Mouse (Mus musculus): ENCODE results near the gene Micu1.

Gene Micu1

DNA sequence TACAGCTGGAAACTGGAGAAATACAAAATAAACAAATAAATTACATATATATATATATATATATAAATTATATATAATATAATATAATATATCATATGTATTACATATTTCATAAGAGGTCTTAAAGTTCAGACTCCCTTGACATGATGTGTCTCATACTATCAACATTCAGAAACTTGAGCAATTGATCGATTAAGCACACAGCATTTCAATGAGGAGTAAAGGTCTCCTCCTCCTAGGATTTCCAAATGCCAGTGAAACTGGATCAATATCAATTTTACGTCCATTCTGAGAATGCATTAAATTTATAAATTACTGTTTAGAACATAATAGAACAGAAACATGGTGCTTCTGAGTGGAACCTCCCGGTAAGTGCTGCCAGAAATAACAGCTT, 71.9 kb downstream of the Micu1 start:
- DNase-seq (ENCODE audit: low spot score in 2 of 2), result no peak

DNA sequence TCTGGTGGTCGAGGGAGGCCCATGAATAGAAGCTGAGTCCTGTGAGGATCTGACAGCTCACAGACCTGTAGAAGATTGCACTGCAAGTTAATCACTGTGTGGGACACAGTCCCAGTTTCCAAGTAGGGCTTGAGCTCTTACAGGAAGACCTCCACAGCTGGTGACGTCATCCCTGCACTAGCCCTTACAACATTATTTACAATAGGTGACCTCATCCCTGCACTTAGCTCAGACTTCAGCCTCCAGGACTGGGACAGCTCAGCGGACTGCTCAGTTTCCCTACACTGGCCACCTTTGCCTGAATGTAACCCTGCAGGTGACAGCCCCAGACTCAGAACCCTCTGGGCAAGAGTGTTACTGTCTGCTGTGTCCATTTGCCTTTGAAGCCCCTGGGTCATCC, 75.0 kb downstream of the Micu1 start:
- DNase-seq (ENCODE audit: low spot score in 2 of 2), result no peak

DNA sequence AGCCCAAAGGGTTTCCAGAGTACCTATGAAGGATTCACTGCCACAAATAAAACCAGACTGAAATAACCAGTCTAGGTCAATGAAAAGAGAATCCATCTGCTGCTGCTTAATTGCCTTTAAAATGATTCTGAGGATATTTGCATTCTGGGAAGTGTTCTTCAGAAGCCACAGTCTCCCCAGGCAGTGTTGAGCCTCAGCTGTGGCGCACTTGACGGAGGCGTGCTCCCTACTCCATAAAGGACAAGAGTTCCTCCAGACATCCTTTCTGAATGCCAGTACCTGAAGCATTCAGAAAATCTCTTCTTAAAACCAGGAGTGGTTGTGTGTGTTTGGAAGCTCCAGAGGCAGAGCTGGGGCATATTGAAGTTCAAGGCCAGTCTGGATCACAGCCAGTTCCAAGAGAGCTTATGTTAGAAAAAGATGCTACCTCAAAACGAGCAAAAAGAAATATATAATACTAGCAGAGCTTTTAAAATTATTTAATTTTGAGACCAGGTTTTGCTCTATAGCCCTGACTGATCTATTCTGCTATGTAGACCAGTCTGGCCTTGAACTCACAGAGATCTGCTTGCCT, 75.9 kb downstream of the Micu1 start:
- no peak for DNase-seq (ENCODE audit: low spot score in 2 of 2)

DNA sequence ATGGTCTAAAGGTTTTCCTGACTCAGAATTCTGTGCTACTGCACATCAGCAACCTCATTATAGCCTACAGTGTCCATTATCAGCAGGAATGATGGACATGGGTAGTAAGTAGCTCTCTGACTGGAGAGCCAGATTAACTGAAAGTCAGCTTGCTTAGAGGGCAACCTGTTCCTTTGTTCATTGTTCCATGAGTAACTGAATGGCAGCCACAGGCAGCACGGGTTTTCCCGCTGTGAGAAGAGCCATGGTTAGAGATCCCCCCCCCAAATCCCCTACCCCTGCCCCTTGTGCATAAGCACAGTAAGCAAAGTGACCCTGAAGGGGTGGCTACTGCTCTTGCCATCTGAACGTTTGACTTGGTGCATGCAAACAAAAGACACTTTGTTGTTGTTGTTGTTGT, 78.4 kb downstream of the Micu1 start:
- no peak for DNase-seq (ENCODE audit: low spot score in 2 of 2)

DNA sequence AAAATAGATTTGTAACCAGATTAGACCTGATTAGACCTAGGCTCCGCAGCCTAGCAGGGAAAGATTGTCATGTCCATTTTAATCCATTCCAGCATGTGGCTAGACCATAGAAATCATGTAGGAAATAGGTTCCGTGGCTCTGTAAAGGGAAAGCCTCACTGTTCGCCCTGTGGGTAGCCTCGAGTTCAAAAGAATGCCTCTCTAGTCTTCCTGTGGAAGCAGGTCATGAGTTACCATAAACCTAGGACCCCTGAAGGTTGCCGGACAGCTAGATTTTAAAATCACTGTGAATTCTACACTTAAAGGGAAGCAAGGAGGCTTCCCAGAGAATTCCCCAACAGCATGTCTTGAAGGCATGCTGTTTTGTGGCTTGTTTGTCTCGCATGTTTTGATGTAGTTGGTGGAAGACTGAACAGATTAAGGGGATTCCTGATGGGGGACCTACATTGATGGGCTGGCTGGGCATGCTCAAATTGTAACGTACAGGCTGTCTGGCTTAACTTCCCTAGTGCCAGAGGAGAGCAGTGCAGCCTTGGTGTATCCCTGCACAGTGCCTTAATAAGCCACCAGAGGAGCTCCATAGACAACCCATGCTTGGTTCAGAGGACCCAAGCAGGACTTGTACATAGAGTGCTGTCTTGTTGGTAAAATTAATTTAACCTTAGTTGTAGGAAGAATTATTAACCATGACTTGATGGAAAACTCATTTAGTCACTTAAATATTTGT, 79.1 kb downstream of the Micu1 start:
- no peak for DNase-seq (ENCODE audit: low spot score in 2 of 2)

DNA sequence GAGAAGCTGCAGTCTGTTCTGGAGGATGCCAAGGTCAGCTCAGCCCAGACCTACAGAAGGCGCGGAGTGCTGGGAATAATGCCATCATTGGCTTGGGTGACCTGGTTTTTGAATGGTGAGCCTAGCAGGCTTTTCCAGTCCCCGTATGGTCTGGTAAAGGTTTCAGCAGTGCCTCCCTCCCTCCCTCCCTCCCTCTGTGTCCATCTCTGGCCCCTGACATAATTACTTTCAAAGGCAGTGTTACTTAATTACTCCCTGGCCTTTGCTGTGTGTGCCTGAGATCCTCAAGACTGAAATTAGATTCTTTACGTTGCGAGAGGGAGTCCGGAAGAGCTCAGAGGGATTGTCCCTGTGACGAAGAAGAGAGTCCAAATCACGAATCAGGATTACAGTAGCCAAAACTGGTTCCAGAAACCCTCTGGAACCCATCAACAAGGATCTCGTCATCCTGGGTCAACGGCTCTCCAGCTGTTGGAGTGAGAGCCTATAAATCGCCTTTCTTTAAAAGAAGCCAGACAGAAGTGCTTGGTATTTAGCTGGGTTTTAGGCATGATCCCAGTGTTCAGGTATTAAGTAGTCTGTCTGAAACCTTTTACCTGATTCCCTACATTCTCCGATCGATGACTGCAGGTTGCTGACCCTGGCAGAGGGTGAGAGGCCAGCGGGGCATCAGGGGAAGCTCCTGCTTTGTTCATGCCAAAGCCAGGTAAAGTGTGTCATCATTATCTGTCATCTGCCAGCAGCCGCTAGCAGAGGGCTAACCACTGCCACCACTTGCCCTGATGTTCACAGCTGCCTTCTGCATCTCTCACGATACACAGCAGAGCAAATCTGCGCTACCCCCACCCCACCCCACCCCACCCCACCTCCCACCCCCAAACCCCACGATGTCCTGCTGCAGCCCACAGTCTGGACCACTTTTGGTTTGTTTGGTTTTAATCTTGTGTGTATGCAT, 82.7 kb downstream of the Micu1 start:
- no peak for DNase-seq (ENCODE audit: low spot score in 2 of 2)

DNA sequence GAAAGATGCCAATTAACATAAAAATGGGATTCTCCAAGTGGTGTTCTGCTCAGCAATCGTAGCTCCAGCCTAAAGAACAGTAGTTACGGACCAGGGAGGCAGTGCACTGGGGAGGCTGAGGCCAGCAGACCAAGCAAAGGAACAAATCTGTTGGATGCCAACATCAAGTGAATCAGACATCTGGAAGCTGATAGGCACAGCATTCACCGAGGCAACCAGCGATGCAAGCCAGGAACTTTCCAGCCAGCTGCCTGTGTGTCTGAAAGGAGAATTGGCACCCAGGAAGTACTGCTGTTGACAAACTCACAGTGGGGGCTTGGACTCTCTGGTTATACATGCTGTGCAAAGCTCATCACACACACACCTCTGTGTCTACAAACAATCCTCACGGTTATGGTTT, 84.0 kb downstream of the Micu1 start:
- DNase-seq (ENCODE audit: low spot score in 2 of 2), result no peak

DNA sequence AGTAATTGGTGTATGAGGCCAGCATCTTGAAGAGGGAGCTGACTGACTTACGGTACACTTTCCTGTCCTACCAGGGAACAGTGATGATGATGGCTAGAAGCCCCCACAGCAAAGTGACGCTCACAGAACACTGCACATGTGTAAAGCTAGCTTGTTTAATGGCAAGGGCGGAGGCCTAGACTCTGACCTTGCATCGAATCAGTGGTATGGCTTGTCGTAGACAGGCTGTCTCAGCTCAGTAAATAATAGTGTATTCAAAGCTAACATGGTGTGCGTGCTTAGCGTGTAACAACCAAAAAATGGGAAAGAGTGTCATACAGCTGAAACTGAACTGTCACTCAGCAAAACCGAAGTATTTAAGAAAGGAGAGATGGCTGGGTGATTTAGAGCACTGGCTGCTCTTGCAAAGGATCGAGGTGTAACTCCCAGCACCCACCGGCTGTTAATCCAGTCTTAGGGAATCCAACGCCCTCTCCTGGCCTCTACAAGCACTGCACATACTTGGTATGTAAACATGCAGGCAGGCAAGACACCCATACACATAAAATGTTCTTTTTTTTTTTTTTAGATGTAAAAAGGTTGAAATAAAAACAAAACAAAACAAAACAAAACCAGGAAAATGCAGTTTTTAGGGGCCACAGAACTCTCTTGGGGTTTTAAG, 85.0 kb downstream of the Micu1 start:
- no peak for DNase-seq (ENCODE audit: low spot score in 2 of 2)

DNA sequence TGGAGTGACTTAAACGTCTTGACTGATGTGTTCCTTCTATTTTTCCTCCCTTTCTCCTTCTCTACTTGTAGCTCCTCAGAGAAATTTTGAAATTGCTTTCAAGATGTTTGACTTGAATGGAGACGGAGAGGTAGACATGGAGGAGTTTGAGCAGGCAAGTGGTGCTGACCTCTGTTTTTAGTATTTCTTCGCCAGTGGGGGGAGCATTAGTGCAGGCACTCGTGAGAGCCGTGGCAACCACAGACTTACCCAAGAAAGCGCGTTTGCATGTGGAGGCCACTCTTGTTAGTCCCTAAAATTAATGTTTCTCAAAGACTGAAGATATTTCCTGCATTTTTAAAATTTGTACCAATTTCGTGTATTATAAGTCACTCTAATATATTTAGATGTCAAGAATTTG, 85.6 kb downstream of the Micu1 start:
- DNase-seq (ENCODE audit: low spot score in 2 of 2), result no peak

DNA sequence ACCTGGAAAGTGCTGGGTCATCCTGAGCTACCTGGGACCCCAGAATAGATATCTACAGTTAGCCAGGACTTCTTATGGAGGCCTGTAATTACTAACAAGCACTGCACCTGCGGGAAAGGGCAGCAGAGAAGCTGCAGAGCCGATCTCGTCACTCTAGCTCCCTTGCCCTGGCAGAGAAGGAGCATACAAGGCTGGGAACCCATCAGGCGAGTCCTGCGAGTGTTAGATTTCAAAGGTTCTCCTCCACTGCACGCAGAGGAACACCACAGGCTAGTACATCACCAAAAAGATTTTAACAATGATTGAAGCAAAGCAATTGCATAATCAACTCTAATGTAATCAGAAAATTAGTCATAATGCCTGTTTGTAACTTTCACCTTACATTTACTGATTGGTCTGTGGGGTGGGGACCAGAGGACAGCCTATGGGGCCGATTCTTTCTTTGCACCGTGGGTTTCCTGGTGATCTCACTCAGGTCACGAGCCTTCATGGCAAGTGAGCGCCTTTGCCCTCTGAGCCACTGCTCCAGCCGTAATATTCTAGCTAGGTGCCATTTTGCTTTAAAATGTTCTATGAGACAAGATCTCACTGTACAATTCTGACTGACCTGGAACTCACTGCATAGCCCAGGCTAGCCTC, 88.1 kb downstream of the Micu1 start:
- DNase-seq (ENCODE audit: low spot score in 2 of 2), result no peak

DNA sequence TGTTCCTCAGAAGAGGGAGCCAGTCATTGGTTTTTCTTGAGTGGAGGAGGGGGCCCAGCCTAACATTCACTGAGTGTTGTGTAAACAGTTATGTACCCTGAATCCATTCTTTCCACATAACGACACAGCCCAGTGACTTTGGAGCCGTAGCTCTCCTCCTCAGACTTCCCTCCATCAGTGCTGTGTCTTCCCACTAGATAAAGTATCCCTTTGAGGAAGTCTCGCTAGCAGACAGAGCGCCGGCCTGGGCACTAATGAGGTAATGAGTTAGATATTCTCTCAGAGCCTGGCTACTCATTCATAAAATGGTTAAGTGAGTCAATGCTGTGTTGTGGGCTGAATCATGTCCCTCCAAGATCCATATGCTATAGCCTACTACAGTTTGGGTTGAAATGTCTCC, 89.6 kb downstream of the Micu1 start:
- no peak for DNase-seq (ENCODE audit: low spot score in 2 of 2)

DNA sequence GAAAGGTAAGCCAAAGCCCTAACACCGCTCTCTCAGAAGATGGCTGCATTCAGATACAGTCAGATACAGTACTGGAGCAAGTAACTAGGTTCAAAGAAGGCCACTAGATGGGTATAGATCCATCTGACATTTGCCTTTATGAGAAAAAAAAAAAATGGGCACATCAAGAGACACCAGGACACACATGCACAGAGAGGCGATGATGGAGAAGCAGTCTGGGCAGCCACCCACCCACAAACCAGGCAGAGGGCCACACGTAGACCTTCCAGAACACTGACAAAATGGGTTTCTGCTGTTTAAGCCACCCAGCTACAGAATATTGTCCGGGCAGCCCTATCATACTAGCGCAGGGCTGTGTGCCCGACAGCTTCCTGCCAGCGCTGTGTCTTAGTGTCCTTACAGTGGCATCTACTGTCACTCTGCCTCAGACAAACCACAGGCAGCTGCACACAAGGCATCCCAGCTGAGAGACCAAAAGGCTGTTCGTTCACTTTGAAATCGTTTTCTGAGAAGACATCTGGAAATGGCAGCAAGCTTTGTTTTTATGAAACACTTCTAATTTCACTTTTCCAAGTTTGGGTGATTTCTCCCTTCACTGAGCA, 90.4 kb downstream of the Micu1 start:
- no peak for DNase-seq (ENCODE audit: low spot score in 2 of 2)

DNA sequence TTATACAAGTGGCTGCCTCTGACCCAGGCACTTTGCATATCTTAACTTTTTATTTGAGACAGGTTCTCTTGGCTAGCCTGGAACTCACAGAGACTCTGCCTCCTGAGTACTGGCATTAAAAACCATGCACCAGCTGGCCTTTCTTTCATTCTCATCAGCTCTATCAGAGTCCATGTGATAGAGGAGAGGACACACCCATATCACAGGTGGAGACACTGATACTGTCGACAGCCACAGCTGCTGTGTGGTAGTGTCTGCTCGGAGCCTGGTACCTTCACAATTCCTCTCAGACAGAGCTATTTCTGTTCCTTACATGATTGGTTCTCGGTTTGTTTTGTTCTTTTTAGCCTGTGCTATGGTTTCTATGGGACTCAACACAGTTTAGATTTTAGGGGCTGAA, 91.2 kb downstream of the Micu1 start:
- no peak for DNase-seq (ENCODE audit: low spot score in 2 of 2)

DNA sequence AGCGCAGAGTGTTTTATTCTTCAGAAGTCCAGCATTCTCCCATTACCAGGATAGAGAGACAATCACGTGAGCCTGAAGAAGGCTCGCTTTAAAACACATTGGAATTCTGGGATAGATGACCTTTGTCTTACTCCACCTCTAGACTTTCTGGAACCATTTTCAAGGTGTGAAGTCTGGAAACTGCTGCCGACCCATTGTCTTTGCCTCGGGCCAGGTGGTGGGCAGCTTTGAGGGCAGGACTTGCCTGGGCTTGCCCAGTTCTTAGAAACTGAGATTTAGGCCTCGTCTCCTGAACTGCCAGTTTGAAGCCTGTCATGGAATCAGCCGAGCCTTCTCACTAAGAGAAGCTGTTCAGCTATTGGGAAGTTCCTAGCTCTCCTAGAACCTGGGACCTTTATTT, 92.8 kb downstream of the Micu1 start:
- no peak for DNase-seq (ENCODE audit: low spot score in 2 of 2)

DNA sequence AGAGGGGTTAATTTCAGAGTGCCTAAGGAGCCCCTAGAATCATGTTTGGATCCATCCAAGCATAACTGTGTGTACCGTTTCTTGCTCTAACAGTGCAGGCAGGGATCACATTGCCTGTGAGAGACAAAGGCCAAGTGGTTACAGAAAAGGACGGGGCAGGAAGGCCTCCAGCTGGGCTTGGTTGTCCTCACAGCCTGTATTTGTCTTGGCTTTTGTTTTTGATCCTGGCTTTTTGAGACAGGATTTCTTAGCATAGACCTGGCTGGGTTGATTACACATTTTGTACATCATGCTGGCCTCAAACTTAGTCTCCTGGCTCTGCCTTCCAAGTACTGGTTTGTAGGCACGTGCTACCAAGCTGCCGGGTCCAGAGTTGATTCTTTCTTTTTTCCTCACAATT, 93.6 kb downstream of the Micu1 start:
- no peak for DNase-seq (ENCODE audit: low spot score in 2 of 2)

DNA sequence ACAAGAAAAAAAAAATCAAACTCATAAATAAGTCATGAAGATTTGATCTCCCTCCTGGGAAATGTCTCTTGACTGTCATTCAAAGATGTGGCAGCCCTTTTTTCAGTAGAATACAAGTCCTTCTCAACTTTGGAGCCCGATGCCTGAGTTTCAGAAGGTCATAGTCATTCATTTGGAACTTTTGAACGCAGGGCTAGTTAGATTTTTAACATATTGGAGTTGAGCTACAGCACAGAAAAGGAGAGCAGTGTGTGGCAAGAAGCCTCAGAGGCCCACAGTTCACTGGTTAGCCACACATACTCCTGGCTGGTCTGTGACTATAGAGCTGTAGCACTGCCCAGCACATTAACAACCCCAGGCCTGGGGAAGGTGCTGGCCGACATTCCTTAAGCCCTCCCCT, 96.1 kb downstream of the Micu1 start:
- no peak for DNase-seq (ENCODE audit: low spot score in 2 of 2)

DNA sequence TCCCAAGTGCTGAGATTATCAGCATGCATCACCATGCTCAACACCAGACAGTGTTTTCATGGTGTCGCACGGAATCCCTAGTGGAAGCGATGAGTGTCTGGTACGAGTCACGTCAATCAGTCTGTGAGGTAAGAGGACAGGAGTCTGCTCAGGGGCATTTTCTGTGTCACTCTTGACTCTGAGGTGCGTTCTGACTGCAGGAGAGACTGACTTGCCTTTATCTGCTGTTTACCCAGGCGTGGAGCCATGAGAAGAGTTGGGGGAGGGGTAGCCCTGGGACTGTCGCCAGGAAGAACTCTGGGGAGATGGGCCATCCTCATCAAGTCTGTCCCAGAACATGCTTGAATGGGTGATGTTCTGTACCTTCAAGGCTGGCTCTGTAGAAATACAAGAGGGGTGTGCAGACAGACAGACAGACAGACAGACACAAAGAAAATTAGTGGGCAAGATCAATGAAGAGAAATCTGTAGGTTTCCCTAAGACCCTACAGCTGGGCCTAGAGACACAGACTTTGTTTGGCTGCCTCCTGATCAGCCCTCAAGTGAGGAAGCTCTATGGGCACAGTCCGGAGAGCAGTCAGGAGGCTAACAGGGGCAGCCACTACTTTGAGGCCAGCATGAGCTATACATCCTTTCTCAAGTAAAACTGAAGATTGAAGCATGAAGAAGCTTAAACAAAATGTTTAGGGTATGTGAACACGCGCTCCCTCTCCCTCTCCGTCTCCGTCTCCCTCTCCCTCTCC, 97.2 kb downstream of the Micu1 start:
- no peak for DNase-seq (ENCODE audit: low spot score in 2 of 2)

DNA sequence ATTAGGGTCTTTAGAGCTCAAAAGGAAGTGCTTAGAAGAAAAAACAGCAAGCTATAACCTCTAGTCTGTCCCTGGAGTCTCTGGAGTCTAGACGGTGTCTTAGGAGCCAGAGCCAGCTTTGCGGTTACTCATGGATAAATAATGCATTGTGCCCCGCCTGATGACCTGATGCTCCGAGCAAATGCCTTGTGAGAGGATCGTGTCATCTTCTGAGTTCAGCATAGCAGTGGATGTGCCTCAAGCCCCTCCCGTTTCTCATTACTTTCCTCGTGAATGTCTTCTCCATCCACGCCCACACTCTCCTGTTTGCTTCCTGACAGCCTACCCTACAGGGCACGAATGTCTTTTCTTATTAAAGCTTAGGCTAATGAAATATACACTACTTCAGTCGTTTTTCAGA, 97.9 kb downstream of the Micu1 start:
- no peak for DNase-seq (ENCODE audit: low spot score in 2 of 2)

DNA sequence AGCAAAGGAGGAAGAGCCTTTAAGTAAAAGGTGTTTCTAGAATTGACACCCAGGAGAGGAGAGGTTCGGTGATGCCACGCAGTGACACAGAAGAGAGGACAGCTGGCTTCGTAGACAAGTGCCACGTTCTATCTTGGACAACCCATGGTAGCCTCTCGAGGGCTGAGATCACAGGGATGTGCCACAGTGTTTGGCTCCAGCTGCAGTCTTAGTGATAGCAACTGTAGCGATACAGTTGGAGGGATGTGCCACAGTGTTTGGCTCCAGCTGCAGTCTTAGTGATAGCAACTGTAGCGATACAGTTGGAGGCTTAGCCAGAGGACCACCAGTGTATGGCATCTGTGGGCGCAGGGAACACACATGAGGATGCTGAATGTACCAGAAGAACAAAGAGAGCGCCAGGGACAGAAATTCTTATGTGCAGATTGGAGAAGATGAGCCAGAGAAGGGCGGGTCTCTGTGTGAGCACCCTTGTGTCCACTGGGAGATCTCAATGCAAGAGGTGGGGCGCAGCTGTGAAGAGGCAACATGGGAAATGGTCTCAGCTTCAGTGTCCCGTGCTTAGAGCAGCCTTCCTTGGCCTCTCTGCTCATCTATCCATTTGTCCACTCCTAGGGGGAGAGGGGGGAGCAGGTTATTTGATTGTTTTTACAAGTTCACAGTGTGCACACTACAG, 98.7 kb downstream of the Micu1 start:
- peak in 1 of 2 experiments; percentile 55 for DNase-seq (ENCODE audit: low spot score in 2 of 2)

DNA sequence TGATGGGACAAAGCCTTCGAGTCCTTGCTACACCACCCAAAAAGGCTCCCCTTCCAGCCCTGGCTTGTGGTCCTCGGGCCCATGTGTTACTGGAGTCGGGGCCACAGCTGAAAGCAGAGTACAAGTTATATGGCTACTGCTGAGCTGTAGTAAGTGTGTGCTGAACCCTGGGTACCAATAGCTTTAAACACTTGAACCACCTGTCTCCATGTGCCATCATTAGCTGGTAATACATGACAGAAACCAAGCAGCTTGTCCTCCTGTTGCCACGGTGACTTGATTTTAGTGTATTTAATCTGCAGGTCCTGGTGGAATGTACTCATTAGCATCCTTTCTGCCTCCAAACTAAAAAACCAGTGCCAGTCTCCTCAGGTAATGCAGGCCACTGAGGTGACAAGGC, 106.4 kb downstream of the Micu1 start:
- DNase-seq (ENCODE audit: low spot score in 2 of 2), result no peak
